Mouse (Mus musculus) spleen, adult 2 months (tissue): ENCODE data around the gene Tmem141.

Source experiments
- CTCF ChIP-seq: fragments of 200-500 bp; IDR thresholded peaks from 2 replicates; pipeline ENCODE4 v1.5.1; 2011; ENCODE audit warnings: mild to moderate bottlenecking, inconsistent platforms; ENCODE audit not compliant: insufficient read depth, insufficient read length, insufficient replicate concordance; ENCODE audit errors: extremely low read depth
- POLR2A ChIP-seq: fragments of 200-500 bp; IDR thresholded peaks from 2 replicates; pipeline ENCODE4 v1.6.1; 2011; ENCODE audit warnings: low read depth, low read length, inconsistent platforms

DNA sequence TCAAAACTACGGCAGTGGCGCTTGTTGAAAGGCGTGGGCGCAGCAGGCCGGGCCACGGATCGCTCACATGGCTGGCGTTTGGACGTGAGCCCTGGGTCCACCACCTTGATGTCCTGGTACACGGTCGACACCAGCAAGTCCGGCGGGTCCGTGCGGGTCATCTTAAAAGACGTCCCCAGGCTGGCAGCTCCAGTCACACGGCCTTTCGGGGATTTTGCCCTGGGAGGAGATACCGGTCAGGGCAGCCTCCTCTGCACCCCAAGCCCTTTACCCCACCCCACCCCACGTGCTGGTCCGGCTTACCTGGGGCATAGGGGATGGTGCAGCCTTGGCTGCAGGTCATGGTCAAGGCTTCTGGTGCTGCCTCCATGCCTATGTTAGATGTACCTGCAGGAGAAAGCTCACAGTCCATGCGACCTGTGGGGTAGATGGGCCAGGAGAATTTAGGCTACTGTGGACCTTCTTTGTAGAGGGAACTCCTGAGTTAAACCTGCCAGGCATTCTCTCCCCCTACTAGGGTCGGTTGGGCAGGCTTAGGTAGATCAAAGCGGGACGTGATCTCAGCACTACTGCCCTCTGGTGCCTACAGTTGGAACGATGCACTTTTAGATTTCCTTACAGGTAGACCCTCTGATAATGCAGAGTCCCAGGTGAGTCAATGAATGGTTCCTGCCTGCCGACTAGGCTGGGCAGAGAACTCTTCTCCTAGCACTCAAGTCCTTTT, 41.9 kb downstream of the Tmem141 start:
- TF ChIP-seq CTCF (peak; percentile 34; the same call in 1 of the 2 replicates), POLR2A (no peak)
